Mouse (Mus musculus): ENCODE data around the gene Rps3. TPM values are rescaled to one million over a fixed set of nuclear protein-coding genes. Genes with fewer than 3 reads are reported as not detected.
A peak's percentile ranks its signal among the peaks of the same experiment; 100 is the strongest.

The Rps3 gene
- polyA plus RNA-seq, 2 experiments, result 661 to 811 TPM

DNA sequence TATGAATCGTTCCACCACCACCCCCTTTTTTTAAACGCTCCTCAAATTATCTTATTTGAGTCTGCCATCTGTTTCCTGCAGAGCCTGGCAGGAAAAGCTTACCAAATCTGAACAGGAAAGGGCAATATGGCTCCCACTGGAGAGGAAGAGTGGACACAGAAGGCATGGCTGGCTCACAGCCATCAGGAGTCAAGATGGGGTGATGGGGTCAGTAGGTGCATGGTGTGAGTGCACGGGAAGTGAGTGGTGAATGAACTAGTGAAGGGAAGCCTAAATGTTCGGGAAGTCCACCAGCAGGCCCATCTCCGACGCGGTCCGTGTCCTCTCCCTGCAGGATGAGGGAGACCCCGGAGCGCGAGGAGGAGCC, 15.6 kb downstream of the Rps3 start:
- Histone ChIP-seq H3K4me2 (ENCODE audit: low read depth) (peak overlapping the region; percentile 66), H3K9me3 (ENCODE audit: control insufficient read depth, low read length) (no peaks in the 10 kb centered on the region), H3K27me3 (ENCODE audit: control insufficient read depth, insufficient read depth, low read length) (peaks cover 33% of the 10 kb centered on the region), H3K9ac (replicated peaks) (no peak overlapping the region), H3K4me1 (replicated peaks; ENCODE audit: control insufficient read depth in 2 of 2, insufficient read depth in 2 of 2, low read length in 1 of 2) (0 out of 4 replicates have a peak, but pooled peaks cover 0 to 7% of the 10 kb centered on the region in 2 experiments), H3K36me3 (replicated peaks; ENCODE audit: control insufficient read depth, insufficient read depth, low read depth) (no peaks in the 10 kb centered on the region; the same call in 1 of the 2 replicates), H3K27ac (no peak overlapping the region), H3K4me3 (ENCODE audit: insufficient read depth in 1 of 2, low read depth in 2 of 2, low read length in 2 of 2) (peak overlapping the region; percentile 18 to 55)
- TF ChIP-seq CTCF (IDR thresholded peaks at IDR 0.05; ENCODE audit: low read depth) (no peak), EP300 (IDR thresholded peaks at IDR 0.05; ENCODE audit: low read depth) (no peak; the same call in 1 of the 2 replicates)
- 7% methylated on average over 9 of the region's 11 CpGs for WGBS (ENCODE audit: insufficient replicate concordance)
- peak; percentile 18; the same call in 1 of the 2 replicates for ATAC-seq (ENCODE audit: insufficient read depth)
- no peak for DNase-seq (ENCODE audit: low read depth in 3 of 3, low spot score in 3 of 3)

DNA sequence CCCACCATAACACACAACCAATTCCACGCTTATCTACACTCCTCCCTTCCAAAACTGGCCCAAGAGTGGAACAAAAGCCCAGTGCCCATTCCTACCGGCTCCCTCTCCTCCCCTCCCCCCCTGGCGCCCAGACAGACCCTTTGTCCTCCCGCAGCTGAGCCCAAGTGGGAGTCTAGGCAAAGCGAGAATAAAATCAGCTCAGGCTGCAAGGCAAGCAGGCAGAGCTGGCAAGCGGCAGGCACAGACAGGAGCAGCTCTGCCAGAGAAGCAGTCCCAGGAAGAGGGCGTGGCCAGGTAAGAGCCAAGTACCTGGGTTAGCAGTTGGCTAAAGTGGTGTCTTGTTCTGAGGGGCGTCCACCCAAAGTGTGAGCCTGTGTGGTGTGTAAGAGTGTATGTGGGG, 17.7 kb downstream of the Rps3 start, which contains the start of gene Klhl35:
Klhl35 (plus strand) TSS at position 194 of the 400 bp plus-strand sequence.
- no peaks in the 10 kb centered on the region for H3K9me3 ChIP-seq (ENCODE audit: control insufficient read depth, low read length)
- H3K27ac ChIP-seq, result no peak within 1 kb of the TSS
- no peak within 1 kb of the TSS for H3K4me3 ChIP-seq (ENCODE audit: insufficient read depth in 1 of 2, low read depth in 2 of 2, low read length in 2 of 2)
- no peaks in the 10 kb centered on the region for H3K36me3 ChIP-seq (replicated peaks; ENCODE audit: control insufficient read depth, insufficient read depth, low read depth)
- H3K9ac ChIP-seq (replicated peaks), result no peak within 1 kb of the TSS
- ATAC-seq (ENCODE audit: insufficient read depth), result no peak
- DNase-seq (ENCODE audit: low read depth in 3 of 3, low spot score in 3 of 3), result no peak
- no peak for TF ChIP-seq EP300 (IDR thresholded peaks at IDR 0.05; ENCODE audit: low read depth)
- TF ChIP-seq CTCF (IDR thresholded peaks at IDR 0.05; ENCODE audit: low read depth), result no peak
- H3K27me3 ChIP-seq (ENCODE audit: control insufficient read depth, insufficient read depth, low read length), result peaks cover 33% of the 10 kb centered on the region
- 39% methylated on average over 8 of the region's 8 CpGs for WGBS (ENCODE audit: insufficient replicate concordance)
- H3K4me2 ChIP-seq (ENCODE audit: low read depth), result no peak within 1 kb of the TSS
- 0 out of 4 replicates have a peak, but pooled peaks cover 0 to 7% of the 10 kb centered on the region in 2 experiments for H3K4me1 ChIP-seq (replicated peaks; ENCODE audit: control insufficient read depth in 2 of 2, insufficient read depth in 2 of 2, low read length in 1 of 2)

DNA sequence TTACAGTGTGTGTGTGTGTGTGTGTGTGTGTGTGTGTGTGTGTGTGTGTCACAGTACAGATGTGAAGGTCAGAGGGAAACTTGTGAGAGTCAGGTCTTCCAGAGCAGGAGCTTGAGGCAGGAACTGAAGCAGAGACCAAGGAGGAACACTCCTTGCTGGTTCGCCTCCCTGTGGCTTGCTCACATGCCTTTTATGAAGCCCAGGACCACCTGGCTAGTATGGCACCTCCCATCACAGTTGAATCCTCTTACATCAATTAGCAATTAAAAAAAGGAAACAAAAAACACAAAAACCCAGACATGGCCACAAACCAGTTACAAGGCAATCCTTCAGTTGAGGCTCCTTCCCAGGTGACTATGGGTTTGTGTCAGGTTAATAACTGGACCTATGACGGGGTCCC, 20.4 kb downstream of the Rps3 start:
- H3K9ac ChIP-seq (replicated peaks), result no peak overlapping the region
- H3K36me3 ChIP-seq (replicated peaks; ENCODE audit: control insufficient read depth, insufficient read depth, low read depth), result no peaks in the 10 kb centered on the region
- no peaks in the 10 kb centered on the region for H3K9me3 ChIP-seq (ENCODE audit: control insufficient read depth, low read length)
- no peak overlapping the region for H3K4me2 ChIP-seq (ENCODE audit: low read depth)
- H3K27me3 ChIP-seq (ENCODE audit: control insufficient read depth, insufficient read depth, low read length), result peaks cover 15% of the 10 kb centered on the region
- ATAC-seq (ENCODE audit: insufficient read depth), result no peak
- no peak overlapping the region for H3K27ac ChIP-seq
- DNase-seq (ENCODE audit: low read depth in 3 of 3, low spot score in 3 of 3), result no peak
- H3K4me3 ChIP-seq (ENCODE audit: insufficient read depth in 1 of 2, low read depth in 2 of 2, low read length in 2 of 2), result no peak overlapping the region
- 0 out of 4 replicates have a peak, but pooled peaks cover 0 to 5% of the 10 kb centered on the region in 2 experiments for H3K4me1 ChIP-seq (replicated peaks; ENCODE audit: control insufficient read depth in 2 of 2, insufficient read depth in 2 of 2, low read length in 1 of 2)
- WGBS (ENCODE audit: insufficient replicate concordance), result 68% methylated on average over 2 of the region's 2 CpGs
- no peak for TF ChIP-seq CTCF (IDR thresholded peaks at IDR 0.05; ENCODE audit: low read depth)
- no peak for TF ChIP-seq EP300 (IDR thresholded peaks at IDR 0.05; ENCODE audit: low read depth)

DNA sequence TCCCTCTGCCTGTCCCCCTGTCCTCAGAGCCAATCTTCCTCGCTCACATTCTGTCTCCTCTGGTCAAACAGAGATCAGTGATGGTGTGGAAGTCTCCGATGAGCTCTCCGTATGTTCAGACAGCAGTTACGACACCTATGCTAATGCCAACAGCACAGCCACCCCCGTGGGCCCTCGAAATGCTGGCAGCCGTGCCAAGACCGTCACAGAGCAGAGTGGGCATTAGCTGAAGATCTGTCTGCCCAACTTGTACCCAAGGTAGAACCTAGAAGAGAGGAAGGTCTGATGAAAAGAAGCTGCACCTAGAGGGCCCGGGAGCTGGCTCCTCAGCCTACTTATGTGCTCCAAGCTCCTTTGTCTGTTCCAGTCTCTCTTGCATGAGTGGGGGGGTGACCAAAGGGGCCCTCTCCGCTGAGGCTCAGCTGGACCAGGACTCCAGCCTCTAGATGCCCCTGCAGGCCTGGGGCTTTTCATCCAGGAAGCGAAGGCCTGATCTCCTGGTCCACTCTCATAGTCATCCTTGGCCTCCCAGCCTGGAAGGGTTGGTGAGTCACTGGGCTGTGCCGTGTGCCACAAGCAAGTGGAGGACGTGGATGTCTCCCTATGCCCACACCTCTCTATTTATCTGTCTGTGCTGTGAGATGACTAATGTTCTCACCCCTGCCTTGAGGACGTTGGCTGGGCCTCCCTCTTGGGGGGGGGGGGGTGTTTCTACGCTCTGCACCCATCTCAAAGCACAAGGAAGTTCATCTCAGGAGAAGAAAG, 23.5 kb downstream of the Rps3 start:
- no peak for ATAC-seq (ENCODE audit: insufficient read depth)

DNA sequence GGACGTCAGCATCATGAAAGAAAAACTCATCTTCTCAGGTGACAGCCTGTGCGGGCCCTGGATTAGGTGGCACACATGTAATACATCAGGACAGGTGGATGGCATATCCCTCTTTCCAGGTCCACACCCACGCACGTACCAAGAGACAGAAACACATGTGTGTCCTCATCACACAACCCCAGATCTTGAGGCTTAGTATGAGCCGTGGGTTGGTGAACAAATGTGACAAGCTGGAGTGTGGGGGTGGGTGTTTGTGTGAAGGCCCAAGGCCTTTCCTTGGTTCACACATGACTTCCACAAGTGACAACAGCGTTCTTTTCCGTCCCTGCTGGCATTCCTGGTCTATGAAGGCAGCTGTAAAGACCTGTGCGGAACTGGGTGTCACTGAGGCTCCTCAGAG, 24.7 kb downstream of the Rps3 start:
- Histone ChIP-seq H3K4me1 (replicated peaks; ENCODE audit: control insufficient read depth in 2 of 2, insufficient read depth in 2 of 2, low read length in 1 of 2) (no peaks in the 10 kb centered on the region), H3K9me3 (ENCODE audit: control insufficient read depth, low read length) (no peaks in the 10 kb centered on the region), H3K27ac (no peak overlapping the region), H3K36me3 (replicated peaks; ENCODE audit: control insufficient read depth, insufficient read depth, low read depth) (no peaks in the 10 kb centered on the region), H3K9ac (replicated peaks) (no peak overlapping the region), H3K4me3 (ENCODE audit: insufficient read depth in 1 of 2, low read depth in 2 of 2, low read length in 2 of 2) (no peak overlapping the region), H3K4me2 (ENCODE audit: low read depth) (no peak overlapping the region), H3K27me3 (ENCODE audit: control insufficient read depth, insufficient read depth, low read length) (no peaks in the 10 kb centered on the region)
- ATAC-seq (ENCODE audit: insufficient read depth) (no peak), DNase-seq (ENCODE audit: low read depth in 3 of 3, low spot score in 3 of 3) (no peak)
- 74% methylated on average over 8 of the region's 8 CpGs for WGBS (ENCODE audit: insufficient replicate concordance)
- TF ChIP-seq CTCF (IDR thresholded peaks at IDR 0.05; ENCODE audit: low read depth) (no peak), EP300 (IDR thresholded peaks at IDR 0.05; ENCODE audit: low read depth) (no peak)

More for the DNA sequence above, 23.5 kb downstream of the Rps3 start:
- H3K4me1 ChIP-seq (replicated peaks; ENCODE audit: control insufficient read depth in 2 of 2, insufficient read depth in 2 of 2, low read length in 1 of 2), result no peaks in the 10 kb centered on the region
- H3K9me3 ChIP-seq (ENCODE audit: control insufficient read depth, low read length), result no peaks in the 10 kb centered on the region
- H3K36me3 ChIP-seq (replicated peaks; ENCODE audit: control insufficient read depth, insufficient read depth, low read depth), result no peaks in the 10 kb centered on the region
- H3K9ac ChIP-seq (replicated peaks), result no peak overlapping the region
- H3K4me3 ChIP-seq (ENCODE audit: insufficient read depth in 1 of 2, low read depth in 2 of 2, low read length in 2 of 2), result no peak overlapping the region
- no peak overlapping the region for H3K4me2 ChIP-seq (ENCODE audit: low read depth)
- no peak overlapping the region for H3K27ac ChIP-seq
- DNase-seq (ENCODE audit: low read depth in 3 of 3, low spot score in 3 of 3), result no peak
- H3K27me3 ChIP-seq (ENCODE audit: control insufficient read depth, insufficient read depth, low read length), result no peaks in the 10 kb centered on the region
- TF ChIP-seq EP300 (IDR thresholded peaks at IDR 0.05; ENCODE audit: low read depth), result no peak
- no peak for TF ChIP-seq CTCF (IDR thresholded peaks at IDR 0.05; ENCODE audit: low read depth)
- WGBS (ENCODE audit: insufficient replicate concordance), result 68% methylated on average over 15 of the region's 15 CpGs

All from liver, embryonic 14.5 days (tissue).